ENCODE assay signal across 7 mouse cellular contexts in the genomic region with DNA sequence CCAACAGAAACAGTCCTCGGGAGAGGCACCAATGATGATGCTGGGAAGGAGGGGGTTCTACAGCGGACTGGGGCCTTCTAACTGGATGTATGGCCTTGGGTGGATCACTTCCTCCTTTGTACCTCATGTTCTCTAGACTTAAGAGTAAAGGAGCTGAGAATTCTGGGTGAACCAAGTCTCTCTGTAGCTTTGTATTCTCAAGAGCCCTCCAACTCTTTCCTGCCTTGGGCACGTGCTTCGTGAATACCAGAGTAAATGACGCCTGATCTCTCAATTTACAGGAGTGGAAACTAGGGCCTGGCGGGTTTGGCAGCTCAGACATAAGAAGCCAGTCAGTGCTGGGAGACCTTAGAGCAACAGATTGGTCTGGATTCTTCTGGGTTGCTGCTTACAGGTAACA. TPM values are rescaled to one million over a fixed set of nuclear protein-coding genes. Genes with fewer than 3 reads are reported as not detected.
DNase-seq lines count a peak whose midpoint lies in the region; ATAC-seq and TF ChIP-seq lines count a peak whose summit lies in the region.

No protein-coding gene starts in this region.

- TF ChIP-seq EP300 in stomach, postnatal 0 days (optimal IDR thresholded peaks at IDR 0.05) = no peak

- H3K27ac ChIP-seq in left cerebral cortex, adult 2 months = no peak overlapping the region
- peak overlapping the region; percentile 54 for H3K27ac ChIP-seq in liver, embryonic 15.5 days (replicated peaks)
- no peak overlapping the region; the same call in 1 of the 2 replicates for H3K27ac ChIP-seq in stomach, postnatal 0 days (replicated peaks)

- ATAC-seq in granulocyte monocyte progenitor cell, adult 5-6 weeks (replicated peaks; ENCODE audit: poor library complexity, severe bottlenecking) = peak; percentile 36
- ATAC-seq in liver, embryonic 15.5 days (ENCODE audit: insufficient read depth) = no peak
- ATAC-seq in stomach, postnatal 0 days (ENCODE audit: low FRiP score, low TSS enrichment) = no peak

- peak overlapping the region; percentile 72 for H3K9ac ChIP-seq in liver, embryonic 15.5 days
- peak overlapping the region; percentile 75 for H3K9ac ChIP-seq in stomach, postnatal 0 days (ENCODE audit: low read length)

- intact Hi-C loops in left cerebral cortex, adult 2 months (cut with DNase I) = loop anchor here (2.0 kb wide), 1 partner anchor 42 kb away; a partner anchor contains a TSS
- intact Hi-C loops in left cerebral cortex, postnatal 10 days (cut with DNase I) = no loop called here

- peak overlapping the region; percentile 87 for H3K4me2 ChIP-seq in liver, embryonic 15.5 days
- peak overlapping the region; percentile 77 for H3K4me2 ChIP-seq in stomach, postnatal 0 days (replicated peaks; ENCODE audit: low read depth)

- 6% methylated on average over 6 of the region's 6 CpGs for WGBS in liver, embryonic 15.5 days (ENCODE audit: insufficient replicate concordance)
- 26% methylated on average over 6 of the region's 6 CpGs for WGBS in stomach, postnatal 0 days

- peak overlapping the region; percentile 82 for H3K4me3 ChIP-seq in left cerebral cortex, adult 2 months
- peak overlapping the region; percentile 72 for H3K4me3 ChIP-seq in liver, embryonic 15.5 days (replicated peaks)
- H3K4me3 ChIP-seq in stomach, postnatal 0 days (ENCODE audit: low read depth, low read length) = peak overlapping the region; percentile 76

- no peaks in the 10 kb centered on the region for H3K27me3 ChIP-seq in liver, embryonic 15.5 days
- H3K27me3 ChIP-seq in stomach, postnatal 0 days (ENCODE audit: control insufficient read depth, insufficient read depth, low read length) = no peaks in the 10 kb centered on the region

- H3K9me3 ChIP-seq in liver, embryonic 15.5 days (replicated peaks) = no peaks in the 10 kb centered on the region
- no peaks in the 10 kb centered on the region for H3K9me3 ChIP-seq in stomach, postnatal 0 days (ENCODE audit: control insufficient read depth, low read length)

- no peak for TF ChIP-seq CTCF in left cerebral cortex, adult 2 months (IDR thresholded peaks at IDR 0.05)
- TF ChIP-seq CTCF in stomach, postnatal 0 days (IDR thresholded peaks at IDR 0.05; ENCODE audit: low read depth) = no peak

- peaks cover 37% of the 10 kb centered on the region for H3K36me3 ChIP-seq in liver, embryonic 15.5 days (replicated peaks)
- no peaks in the 10 kb centered on the region; the same call in 1 of the 2 replicates for H3K36me3 ChIP-seq in stomach, postnatal 0 days (ENCODE audit: control insufficient read depth, insufficient read depth, low read length)

- DNase-seq in left cerebral cortex, adult 2 months (ENCODE audit: extremely low spot score in 1 of 2, low spot score in 2 of 2) = no peak
- no peak for DNase-seq in left cerebral cortex, adult 8-10 months (ENCODE audit: low spot score in 2 of 2)
- DNase-seq in brain, adult 2 months (ENCODE audit: low read depth, low spot score) = peak; percentile 13
- DNase-seq in stomach, postnatal 0 days (ENCODE audit: low spot score) = no peak
- no peak for DNase-seq in left cerebral cortex, postnatal 10 days (ENCODE audit: extremely low spot score in 1 of 2, low spot score in 2 of 2)

- peaks cover 41% of the 10 kb centered on the region for H3K4me1 ChIP-seq in liver, embryonic 15.5 days (replicated peaks)
- H3K4me1 ChIP-seq in stomach, postnatal 0 days (replicated peaks; ENCODE audit: control insufficient read depth, insufficient read depth) = peaks cover 7% of the 10 kb centered on the region

RNA-seq across cellular contexts. Expression of a gene that starts 1.0 kb away (rescaled TPM):
- 10 to 100 TPM; 20.8 to 21.2 TPM for total RNA-seq in left cerebral cortex, adult 2 months (2021)
- 10 to 100 TPM; 20.6 to 22.3 (median 21.4) TPM for total RNA-seq in left cerebral cortex, adult 8-10 months (2022)
- total RNA-seq in granulocyte monocyte progenitor cell, adult 5-6 weeks (2014; fragmentation: Nextera tagmentation) = 23.4 and 30.7 TPM in 2 replicates
- 24.6 and 24.9 TPM in 2 replicates for total RNA-seq in granulocyte monocyte progenitor cell, adult 5-6 weeks (2017)
- 12.3 and 13.8 TPM in 2 replicates for polyA plus RNA-seq in liver, embryonic 15.5 days (2015; fragmentation: Nextera tagmentation; extraction: Ambion mirVana)
- polyA plus RNA-seq in stomach, postnatal 0 days (2015; fragmentation: Nextera tagmentation; extraction: Ambion mirVana) = 14.7 TPM in 2 replicates
- 10 to 100 TPM; 19.3 to 19.7 TPM for total RNA-seq in left cerebral cortex, postnatal 10 days (2021)

RNA-seq across cellular contexts. Expression of a gene that starts 1.2 kb away (rescaled TPM):
- 10 to 100 TPM; 29.3 to 30.0 TPM for total RNA-seq in left cerebral cortex, adult 2 months (2021)
- total RNA-seq in left cerebral cortex, adult 8-10 months (2022) = 10 to 100 TPM; 27.9 to 34.0 (median 29.9) TPM
- 63.2 and 76.0 TPM in 2 replicates for total RNA-seq in granulocyte monocyte progenitor cell, adult 5-6 weeks (2014; fragmentation: Nextera tagmentation)
- total RNA-seq in granulocyte monocyte progenitor cell, adult 5-6 weeks (2017) = 59.3 and 77.7 TPM in 2 replicates
- polyA plus RNA-seq in liver, embryonic 15.5 days (2015; fragmentation: Nextera tagmentation; extraction: Ambion mirVana) = 12.0 and 12.2 TPM in 2 replicates
- 72.0 and 72.6 TPM in 2 replicates for polyA plus RNA-seq in stomach, postnatal 0 days (2015; fragmentation: Nextera tagmentation; extraction: Ambion mirVana)
- total RNA-seq in left cerebral cortex, postnatal 10 days (2021) = 10 to 100 TPM; 26.5 to 30.9 TPM

RNA-seq across cellular contexts. Expression of a gene that starts 43.4 kb away (rescaled TPM):
- 10 to 100 TPM; 12.9 to 13.2 TPM for total RNA-seq in left cerebral cortex, adult 2 months (2021)
- 10 to 100 TPM; 14.1 to 18.5 (median 17.1) TPM for total RNA-seq in left cerebral cortex, adult 8-10 months (2022)
- total RNA-seq in granulocyte monocyte progenitor cell, adult 5-6 weeks (2014; fragmentation: Nextera tagmentation) = 38.4 TPM in 2 replicates
- 63.3 and 64.4 TPM in 2 replicates for total RNA-seq in granulocyte monocyte progenitor cell, adult 5-6 weeks (2017)
- 5.0 and 5.1 TPM in 2 replicates for polyA plus RNA-seq in liver, embryonic 15.5 days (2015; fragmentation: Nextera tagmentation; extraction: Ambion mirVana)
- 8.9 and 9.3 TPM in 2 replicates for polyA plus RNA-seq in stomach, postnatal 0 days (2015; fragmentation: Nextera tagmentation; extraction: Ambion mirVana)
- 10 to 100 TPM in 1 of 2 experiments, 1 to 10 TPM in 1; 10.0 to 10.3 TPM for total RNA-seq in left cerebral cortex, postnatal 10 days (2021)

RNA-seq across cellular contexts. Expression of a gene that starts 43.4 kb away (rescaled TPM):
- total RNA-seq in left cerebral cortex, adult 2 months (2021) = 10 to 100 TPM; 35.0 to 40.6 TPM
- total RNA-seq in left cerebral cortex, adult 8-10 months (2022) = 10 to 100 TPM; 35.0 to 42.5 (median 36.8) TPM
- 221 and 276 TPM in 2 replicates for total RNA-seq in granulocyte monocyte progenitor cell, adult 5-6 weeks (2014; fragmentation: Nextera tagmentation)
- total RNA-seq in granulocyte monocyte progenitor cell, adult 5-6 weeks (2017) = 454 and 490 TPM in 2 replicates
- 94.8 and 106 TPM in 2 replicates for polyA plus RNA-seq in liver, embryonic 15.5 days (2015; fragmentation: Nextera tagmentation; extraction: Ambion mirVana)
- 107 and 121 TPM in 2 replicates for polyA plus RNA-seq in stomach, postnatal 0 days (2015; fragmentation: Nextera tagmentation; extraction: Ambion mirVana)
- 10 to 100 TPM; 44.2 to 49.7 TPM for total RNA-seq in left cerebral cortex, postnatal 10 days (2021)
